Mouse (Mus musculus) E14TG2a.4 (cell line): ENCODE measurements at regions not wholly inside any gene's neighbourhood (a gene's known extent, or its start where the extent isn't known, plus 50 kb on each side); places are given as distances from the start of the nearest gene placed in this dataset.

Experiments used
- CTCF ChIP-seq: conservative IDR thresholded peaks from 2 replicates; pipeline ENCODE4 v1.5.1; 2014; ENCODE audit warnings: low read length
- NANOG ChIP-seq: IDR thresholded peaks from 2 replicates; pipeline ENCODE4 v1.6.1; 2014; ENCODE audit warnings: borderline replicate concordance, low read length, mixed read lengths

GRCm38 (mm10) chr3:120199403-120199802 lies 415.1 kb upstream of the Ptbp2 start:
- no peak for TF ChIP-seq NANOG
- TF ChIP-seq CTCF = no peak
